Mouse (Mus musculus): ENCODE measurements around the gene Fthl17f. TPM values are rescaled to one million over a fixed set of nuclear protein-coding genes. Genes with fewer than 3 reads are reported as not detected.

Fthl17f gene
- polyA plus RNA-seq, 1 experiment from 2014 or later = not detected

Other genes starting within 250 kb of the Fthl17f start
- gene Gm6592, start 219.0 kb upstream of the Fthl17f start, polyA plus RNA-seq (2015; fragmentation: Nextera tagmentation; extraction: Ambion mirVana) = not detected in 2 replicates
- not detected in 2 replicates for gene Gm5751, start 188.8 kb upstream of the Fthl17f start, polyA plus RNA-seq (2015; fragmentation: Nextera tagmentation; extraction: Ambion mirVana)
- 26.2 and 28.8 TPM in 2 replicates for gene B630019K06Rik, start 170.6 kb upstream of the Fthl17f start, polyA plus RNA-seq (2015; fragmentation: Nextera tagmentation; extraction: Ambion mirVana)
- gene Fthl17b, start 100.0 kb upstream of the Fthl17f start, polyA plus RNA-seq (2015; fragmentation: Nextera tagmentation; extraction: Ambion mirVana) = not detected in 2 replicates
- gene Fthl17c, start 86.5 kb upstream of the Fthl17f start, polyA plus RNA-seq (2015; fragmentation: Nextera tagmentation; extraction: Ambion mirVana) = not detected in 2 replicates
- gene Fthl17d, start 76.3 kb upstream of the Fthl17f start, polyA plus RNA-seq (2015; fragmentation: Nextera tagmentation; extraction: Ambion mirVana) = not detected in 2 replicates
- not detected in 2 replicates for gene Fthl17e, start 29.5 kb upstream of the Fthl17f start, polyA plus RNA-seq (2015; fragmentation: Nextera tagmentation; extraction: Ambion mirVana)
- not detected in 2 replicates for gene 4930402K13Rik, start 41.5 kb downstream of the Fthl17f start, polyA plus RNA-seq (2015; fragmentation: Nextera tagmentation; extraction: Ambion mirVana)
- 5.4 and 5.5 TPM in 2 replicates for gene Lancl3, start 136.9 kb downstream of the Fthl17f start, polyA plus RNA-seq (2015; fragmentation: Nextera tagmentation; extraction: Ambion mirVana)
- gene Gm14862, start 193.9 kb downstream of the Fthl17f start, polyA plus RNA-seq (2015; fragmentation: Nextera tagmentation; extraction: Ambion mirVana) = 0.21 TPM in 1 of 2 replicates, not detected in the other
- gene Xk, start 209.7 kb downstream of the Fthl17f start, polyA plus RNA-seq (2015; fragmentation: Nextera tagmentation; extraction: Ambion mirVana) = 4.9 and 5.4 TPM in 2 replicates
- 0.31 TPM in 1 of 2 replicates, not detected in the other for gene H2al1m, start 220.7 kb downstream of the Fthl17f start, polyA plus RNA-seq (2015; fragmentation: Nextera tagmentation; extraction: Ambion mirVana)

Data from hindbrain, embryonic 15.5 days (tissue).